Mouse (Mus musculus): ENCODE measurements around the gene Sh3gl2. TPM values are rescaled to one million over a fixed set of nuclear protein-coding genes. Genes with fewer than 3 reads are reported as not detected.

Gene Sh3gl2
- total RNA-seq, 2 experiments from 2014 or later, result 0.84 to 1.1 TPM

DNA sequence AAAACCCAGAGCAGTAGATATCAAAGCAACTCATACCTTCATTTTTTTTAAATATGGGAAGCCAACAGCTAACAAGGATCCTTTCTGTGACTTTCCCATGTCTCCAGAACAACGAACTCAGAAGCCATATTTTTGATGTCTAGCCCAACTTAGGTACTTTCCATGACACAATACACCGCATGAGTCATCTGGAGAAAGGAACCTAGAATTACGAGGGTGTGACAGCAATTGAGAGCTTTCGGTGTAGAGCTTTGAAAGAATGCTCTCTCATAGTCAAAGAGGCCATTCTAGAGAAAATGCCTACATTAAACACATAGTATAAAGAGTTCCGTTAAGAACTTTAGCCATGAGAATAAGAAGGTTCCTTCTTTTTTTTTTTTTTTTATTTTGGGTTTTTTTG is 413.8 kb downstream of the Sh3gl2 start:
- DNase-seq, result no peak

DNA sequence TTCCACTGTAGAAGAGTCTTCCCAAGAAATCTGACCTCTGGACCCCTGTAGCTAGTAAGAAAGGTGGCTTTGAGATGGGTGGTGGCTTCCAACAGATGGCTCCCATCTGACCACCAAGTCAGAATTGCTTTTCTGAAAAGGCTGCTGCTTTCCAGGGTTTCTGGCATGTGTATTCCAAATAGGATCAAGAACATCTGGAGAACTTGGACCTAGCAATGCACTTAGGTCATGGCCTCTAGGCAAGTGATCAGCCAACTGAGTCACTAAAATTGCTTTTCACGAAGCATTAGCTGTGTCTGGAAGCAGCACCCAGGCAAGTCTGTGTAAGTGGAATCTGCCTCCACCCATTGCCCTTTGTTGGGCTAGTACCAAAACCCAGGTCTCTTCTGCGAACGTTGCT is 414.3 kb downstream of the Sh3gl2 start:
- DNase-seq, result peak; percentile 15

DNA sequence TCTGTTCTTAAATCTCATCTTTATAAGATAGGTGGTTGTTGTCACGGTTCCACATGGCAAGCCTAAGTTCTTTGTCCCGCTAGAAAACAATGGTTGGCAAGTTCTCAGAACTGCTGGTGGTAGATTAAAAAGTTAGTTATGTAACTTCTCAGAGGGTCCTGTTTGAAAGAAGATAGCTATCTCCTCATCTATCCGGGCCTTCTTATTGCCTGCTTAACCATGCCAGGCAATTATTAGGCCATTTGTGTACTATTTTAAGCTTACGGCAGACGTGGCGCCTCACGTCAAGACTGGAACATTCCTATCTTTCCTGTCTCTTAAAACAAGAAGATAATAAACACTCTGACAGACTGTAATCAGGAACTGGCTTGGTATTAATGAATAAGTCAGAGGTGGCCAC is 424.5 kb downstream of the Sh3gl2 start:
- DNase-seq, result no peak

DNA sequence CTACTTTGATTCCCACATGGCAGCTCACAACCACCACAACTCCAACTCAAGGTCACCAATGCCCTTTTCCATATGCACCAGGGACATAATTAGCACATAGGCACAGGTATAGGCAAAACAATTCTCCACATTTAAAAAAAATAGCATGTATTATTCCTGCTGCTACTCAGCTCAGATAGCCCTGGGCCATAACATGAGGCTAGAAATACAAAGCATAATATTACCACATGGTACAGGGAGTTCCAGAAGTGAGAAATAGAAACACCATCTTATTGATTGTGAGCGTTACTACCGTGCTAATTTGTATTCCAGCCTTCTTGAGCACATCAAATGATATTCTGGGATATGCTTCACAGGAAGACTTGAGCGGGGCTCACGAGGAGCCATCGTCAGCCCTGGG is 464.3 kb downstream of the Sh3gl2 start:
- DNase-seq, result no peak

DNA sequence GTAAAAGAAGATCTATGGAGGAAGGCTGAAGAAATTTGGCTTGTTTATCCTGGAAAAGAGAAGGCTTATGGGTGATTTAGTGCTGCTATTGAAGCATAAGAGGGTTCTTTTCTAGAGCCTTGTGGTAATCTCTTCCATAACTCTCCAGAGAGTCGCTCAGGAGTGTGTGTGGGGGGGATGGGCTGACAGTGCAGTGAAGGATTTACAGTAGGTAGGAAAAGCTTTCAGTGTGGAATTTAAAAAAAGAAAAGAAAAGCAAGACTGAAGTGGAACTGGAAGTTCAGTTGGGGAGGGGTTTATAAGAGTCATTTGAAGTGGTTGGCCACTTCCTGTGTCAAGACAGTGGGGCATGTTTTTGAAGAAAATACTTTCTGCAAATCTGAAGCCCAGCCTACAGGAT is 464.8 kb downstream of the Sh3gl2 start:
- no peak for DNase-seq

DNA sequence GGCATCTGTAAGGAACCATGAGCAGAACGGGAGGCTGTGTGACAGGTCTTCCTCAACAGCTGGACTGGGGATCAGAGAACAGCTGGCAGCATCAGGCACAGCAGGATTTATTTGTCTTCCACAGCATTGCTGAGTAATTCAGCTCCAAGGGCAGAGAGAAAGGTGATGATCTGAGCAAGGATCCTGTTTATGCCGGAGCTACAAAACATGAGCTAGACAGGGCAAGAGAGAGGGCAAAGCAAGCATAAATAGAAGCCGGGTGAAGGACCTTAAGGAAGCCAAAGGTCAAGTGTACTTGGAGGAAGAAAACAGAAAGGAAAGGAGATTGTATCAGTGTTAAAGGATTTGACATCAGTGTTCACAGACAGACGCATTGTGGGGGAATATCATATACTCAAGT is 467.4 kb downstream of the Sh3gl2 start:
- DNase-seq, result no peak

DNA sequence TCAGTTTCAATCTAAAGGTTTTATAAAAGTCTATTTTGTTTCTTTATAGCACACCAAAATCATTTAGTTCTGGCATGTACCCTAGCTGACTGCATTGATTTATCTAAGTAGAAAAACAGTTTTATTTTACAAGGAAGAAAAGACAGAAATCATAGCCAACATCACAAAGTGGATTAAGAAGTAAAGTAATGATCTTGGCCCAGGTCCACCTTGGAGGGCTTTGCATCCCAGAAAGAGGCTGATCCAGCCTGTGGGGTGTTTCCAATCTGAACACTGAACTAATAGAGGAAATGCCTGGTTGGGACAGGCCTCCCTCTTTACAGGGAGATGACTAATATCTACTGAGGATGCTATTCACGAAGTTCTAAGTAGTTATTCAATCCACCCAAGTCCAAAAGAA is 472.7 kb downstream of the Sh3gl2 start:
- DNase-seq, result no peak

DNA sequence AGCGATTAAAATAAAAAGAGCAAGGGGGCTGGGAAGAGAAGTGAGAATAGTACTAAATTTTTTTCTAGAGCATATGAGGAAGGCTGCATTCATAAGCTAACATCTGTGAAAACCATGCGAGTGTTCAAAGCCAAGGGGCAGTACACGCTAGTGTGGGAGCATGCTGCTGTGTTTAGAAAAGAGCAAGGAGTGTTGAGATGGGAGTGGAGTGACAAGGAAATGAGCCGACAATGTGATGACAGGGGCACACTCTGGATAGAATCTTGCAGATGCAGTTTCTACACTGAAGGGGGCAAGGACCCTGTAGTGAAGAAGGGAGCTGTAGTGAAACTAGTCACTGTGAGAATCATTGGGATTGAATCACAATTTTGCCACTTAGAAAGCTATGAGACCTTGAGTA is 481.2 kb downstream of the Sh3gl2 start:
- DNase-seq, result no peak
